Mouse (Mus musculus) forebrain, embryonic 13.5 days (tissue): ENCODE measurements at regions not wholly inside any gene's neighbourhood (a gene's known extent, or its start where the extent isn't known, plus 50 kb on each side); places are given as distances from the start of the nearest gene placed in this dataset.
"Not testable (repeated sequence)": the region's sequence is repeated elsewhere in the genome, so short reads cannot be mapped to it uniquely, and the experiment has no call there.

Source experiments
- ATAC-seq: fragments of 200-750 bp; cut with Nextera tagmentation; 2 replicates; pipeline ENCODE4 v1.8.0; 2017
- H3K27ac ChIP-seq: fragments of 300-500 bp; sonication (generic); 2 replicates; pipeline ENCODE4 v1.5.1; 2015; ENCODE audit warnings: inconsistent platforms, mild to moderate bottlenecking, moderate library complexity
- H3K27me3 ChIP-seq: fragments of 300-500 bp; sonication (generic); 2 replicates; pipeline ENCODE4 v1.6.1; 2015; ENCODE audit warnings: mild to moderate bottlenecking, inconsistent platforms
- H3K36me3 ChIP-seq: fragments of 300-500 bp; sonication (generic); 2 replicates; pipeline ENCODE4 v1.6.1; 2015; ENCODE audit warnings: mild to moderate bottlenecking, inconsistent platforms; ENCODE audit not compliant: poor library complexity, severe bottlenecking
- H3K4me1 ChIP-seq: fragments of 300-500 bp; sonication (generic); 2 replicates; pipeline ENCODE4 v1.6.1; 2015; ENCODE audit warnings: inconsistent platforms
- H3K4me2 ChIP-seq: fragments of 300-500 bp; sonication (generic); 2 replicates; pipeline ENCODE4 v1.6.1; 2015; ENCODE audit warnings: inconsistent platforms, mild to moderate bottlenecking, moderate library complexity
- H3K4me3 ChIP-seq: fragments of 300-500 bp; sonication (generic); 2 replicates; pipeline ENCODE4 v1.5.1; 2015; ENCODE audit warnings: mild to moderate bottlenecking, inconsistent platforms
- H3K9ac ChIP-seq: fragments of 300-500 bp; sonication (generic); 2 replicates; pipeline ENCODE4 v1.6.1; 2015; ENCODE audit warnings: mild to moderate bottlenecking, inconsistent platforms
- H3K9me3 ChIP-seq: fragments of 300-500 bp; sonication (generic); replicated peaks from 2 replicates; pipeline ENCODE4 v1.6.1; 2016; ENCODE audit warnings: inconsistent platforms
- WGBS: fragments of 180-500 bp; shearing (Covaris S2); methylation state at CpG from one replicate; pipeline ENCODE4 v1.1.7; 2015; 5-methylcytosine and 5-hydroxymethylcytosine counted together

- H3K27me3 ChIP-seq: no peaks in the 10 kb centered on the region
- WGBS: 24% methylated on average over 6 of the region's 6 CpGs
- H3K4me1 ChIP-seq: no peaks in the 10 kb centered on the region
- no peak overlapping the region for H3K9ac ChIP-seq
- ATAC-seq: peak; percentile 98
- H3K4me2 ChIP-seq: no peak overlapping the region
- no peak overlapping the region for H3K27ac ChIP-seq
- no peak overlapping the region for H3K4me3 ChIP-seq
- H3K36me3 ChIP-seq: no peaks in the 10 kb centered on the region
- no peaks in the 10 kb centered on the region for H3K9me3 ChIP-seq
Measured at GRCm38 (mm10) chr13:6836351-6837074, 187.9 kb upstream of the Pfkp start.

GRCm38 (mm10) chr13:6829882-6830281 is 181.3 kb upstream of the Pfkp start:
- Histone ChIP-seq H3K9me3 (no peaks in the 10 kb centered on the region), H3K27ac (no peak overlapping the region), H3K4me2 (no peak overlapping the region), H3K4me3 (no peak overlapping the region), H3K36me3 (no peaks in the 10 kb centered on the region), H3K27me3 (no peaks in the 10 kb centered on the region), H3K4me1 (no peaks in the 10 kb centered on the region), H3K9ac (no peak overlapping the region)
- 0 out of 2 replicates have a peak, but pooled peaks have one; percentile 24 for ATAC-seq
- WGBS: 50% methylated on average over 1 of the region's 1 CpGs

- H3K4me3 ChIP-seq: no peak overlapping the region
- H3K4me1 ChIP-seq: no peaks in the 10 kb centered on the region
- no peaks in the 10 kb centered on the region for H3K36me3 ChIP-seq
- no peaks in the 10 kb centered on the region for H3K9me3 ChIP-seq
- H3K27me3 ChIP-seq: no peaks in the 10 kb centered on the region
- no peak for ATAC-seq
- 50% methylated on average over 5 of the region's 5 CpGs for WGBS
- no peak overlapping the region for H3K27ac ChIP-seq
- no peak overlapping the region for H3K4me2 ChIP-seq
- H3K9ac ChIP-seq: no peak overlapping the region
Measured at GRCm38 (mm10) chr13:6829346-6829745, 180.8 kb upstream of the Pfkp start.

- H3K36me3 ChIP-seq, H3K27ac ChIP-seq, H3K4me1 ChIP-seq, H3K4me3 ChIP-seq, H3K4me2 ChIP-seq, H3K9me3 ChIP-seq, ATAC-seq, H3K27me3 ChIP-seq, H3K9ac ChIP-seq: not testable (repeated sequence)
- WGBS: 56% methylated on average over 8 of the region's 8 CpGs
Measured at GRCm38 (mm10) chr13:6828601-6829330, 180.2 kb upstream of the Pfkp start.

GRCm38 (mm10) chr13:6802243-6803157 is 153.9 kb upstream of the Pfkp start:
- 74% methylated on average over 5 of the region's 5 CpGs for WGBS
- Histone ChIP-seq H3K36me3 (no peaks in the 10 kb centered on the region), H3K27ac (no peak overlapping the region), H3K4me1 (peaks cover 5% of the 10 kb centered on the region; the same call in 1 of the 2 replicates), H3K4me3 (no peak overlapping the region), H3K9ac (no peak overlapping the region), H3K27me3 (no peaks in the 10 kb centered on the region), H3K4me2 (no peak overlapping the region), H3K9me3 (no peaks in the 10 kb centered on the region)
- ATAC-seq: peak; percentile 68

- Histone ChIP-seq H3K4me1 (no peaks in the 10 kb centered on the region), H3K36me3 (no peaks in the 10 kb centered on the region), H3K9me3 (no peaks in the 10 kb centered on the region), H3K9ac (no peak overlapping the region), H3K4me2 (no peak overlapping the region), H3K27ac (no peak overlapping the region), H3K4me3 (no peak overlapping the region), H3K27me3 (no peaks in the 10 kb centered on the region)
- WGBS: 72% methylated on average over 6 of the region's 6 CpGs
- no peak for ATAC-seq
Measured at GRCm38 (mm10) chr13:6767936-6768588, 119.5 kb upstream of the Pfkp start.

GRCm38 (mm10) chr13:6757151-6757550 is 108.6 kb upstream of the Pfkp start:
- Histone ChIP-seq H3K9me3 (no peaks in the 10 kb centered on the region), H3K4me1 (no peaks in the 10 kb centered on the region), H3K9ac (no peak overlapping the region), H3K27me3 (no peaks in the 10 kb centered on the region), H3K27ac (no peak overlapping the region), H3K4me2 (no peak overlapping the region), H3K36me3 (no peaks in the 10 kb centered on the region), H3K4me3 (no peak overlapping the region)
- WGBS: 90% methylated on average over 1 of the region's 1 CpGs
- no peak for ATAC-seq

GRCm38 (mm10) chr13:6751599-6751998 is 103.0 kb upstream of the Pfkp start:
- no peak overlapping the region for H3K9ac ChIP-seq
- ATAC-seq: no peak
- H3K9me3 ChIP-seq: no peaks in the 10 kb centered on the region
- no peak overlapping the region for H3K4me2 ChIP-seq
- H3K4me1 ChIP-seq: no peaks in the 10 kb centered on the region
- 94% methylated on average over 5 of the region's 5 CpGs for WGBS
- no peak overlapping the region for H3K4me3 ChIP-seq
- H3K27me3 ChIP-seq: no peaks in the 10 kb centered on the region
- H3K36me3 ChIP-seq: no peaks in the 10 kb centered on the region
- no peak overlapping the region for H3K27ac ChIP-seq

GRCm38 (mm10) chr13:6751149-6751548 is 102.6 kb upstream of the Pfkp start:
- no peak overlapping the region for H3K27ac ChIP-seq
- no peak for ATAC-seq
- H3K9me3 ChIP-seq: no peaks in the 10 kb centered on the region
- no peaks in the 10 kb centered on the region for H3K27me3 ChIP-seq
- no peak overlapping the region for H3K9ac ChIP-seq
- no peak overlapping the region for H3K4me3 ChIP-seq
- no peaks in the 10 kb centered on the region for H3K4me1 ChIP-seq
- WGBS: 84% methylated on average over 1 of the region's 1 CpGs
- H3K4me2 ChIP-seq: no peak overlapping the region
- H3K36me3 ChIP-seq: no peaks in the 10 kb centered on the region

GRCm38 (mm10) chr13:6741916-6742315 is 93.3 kb upstream of the Pfkp start:
- Histone ChIP-seq H3K9ac (no peak overlapping the region), H3K4me3 (no peak overlapping the region), H3K9me3 (no peaks in the 10 kb centered on the region), H3K27ac (no peak overlapping the region), H3K27me3 (no peaks in the 10 kb centered on the region), H3K36me3 (no peaks in the 10 kb centered on the region), H3K4me1 (no peaks in the 10 kb centered on the region), H3K4me2 (no peak overlapping the region)
- 85% methylated on average over 4 of the region's 4 CpGs for WGBS
- no peak for ATAC-seq

GRCm38 (mm10) chr13:6736984-6737566 is 88.5 kb upstream of the Pfkp start:
- no peak overlapping the region for H3K9ac ChIP-seq

More at GRCm38 (mm10) chr13:6736984-6737566, 88.5 kb upstream of the Pfkp start:
- Histone ChIP-seq H3K27ac (no peak overlapping the region), H3K4me3 (no peak overlapping the region), H3K36me3 (no peaks in the 10 kb centered on the region), H3K9me3 (no peaks in the 10 kb centered on the region), H3K4me1 (no peaks in the 10 kb centered on the region), H3K27me3 (no peaks in the 10 kb centered on the region), H3K4me2 (no peak overlapping the region)
- no peak for ATAC-seq
- WGBS: 69% methylated on average over 6 of the region's 6 CpGs
